Mouse (Mus musculus) mouse trophoblast stem cell (cell line): ENCODE measurements around the gene Rsad2.

Source experiments
- in situ Hi-C, 2 experiments: fragments of 300-500 bp; cut with MseI, MboI; formaldehyde crosslinking; loops; 2 replicates in 1 of 2; 3 replicates in 1 of 2; pipeline ENCODE4 v1.15.1; 2025

Gene Rsad2

DNA sequence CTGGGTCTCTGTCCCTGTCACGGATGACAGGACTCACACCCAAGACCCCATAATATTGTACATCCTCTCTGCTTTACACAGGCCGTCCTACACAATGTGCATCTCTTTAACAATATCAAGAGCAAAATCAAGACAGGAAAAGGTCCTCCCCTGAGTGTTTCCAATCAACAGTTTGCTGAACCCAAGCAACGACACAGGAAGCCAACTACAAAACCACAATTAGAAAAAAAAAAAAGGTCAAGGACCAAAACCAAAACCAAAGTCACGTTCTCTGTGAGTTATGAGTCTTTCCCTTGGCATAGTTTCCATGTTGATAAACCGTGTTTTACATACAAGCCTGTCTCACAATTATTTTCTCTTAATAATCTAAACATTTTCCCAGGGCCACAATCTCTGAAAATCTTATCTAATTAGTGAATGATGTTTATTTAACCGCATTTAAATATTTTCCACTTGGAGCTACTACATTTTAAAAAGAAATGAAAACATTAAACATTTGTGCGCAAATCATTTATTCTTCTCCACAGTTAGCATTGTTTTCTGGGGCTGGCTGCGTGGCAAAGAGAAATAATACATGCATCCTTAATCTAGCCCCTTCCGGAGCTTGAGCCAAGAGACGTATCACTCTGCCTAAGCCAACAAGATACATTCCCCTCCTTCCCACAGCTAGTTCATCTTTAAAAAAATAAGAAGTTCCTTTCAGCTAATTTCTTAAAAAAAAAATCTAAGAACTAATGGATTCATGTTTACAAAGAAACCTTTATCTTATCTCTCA lies 54.4 kb downstream of the Rsad2 start:
- in situ Hi-C loops: no loop called here

DNA sequence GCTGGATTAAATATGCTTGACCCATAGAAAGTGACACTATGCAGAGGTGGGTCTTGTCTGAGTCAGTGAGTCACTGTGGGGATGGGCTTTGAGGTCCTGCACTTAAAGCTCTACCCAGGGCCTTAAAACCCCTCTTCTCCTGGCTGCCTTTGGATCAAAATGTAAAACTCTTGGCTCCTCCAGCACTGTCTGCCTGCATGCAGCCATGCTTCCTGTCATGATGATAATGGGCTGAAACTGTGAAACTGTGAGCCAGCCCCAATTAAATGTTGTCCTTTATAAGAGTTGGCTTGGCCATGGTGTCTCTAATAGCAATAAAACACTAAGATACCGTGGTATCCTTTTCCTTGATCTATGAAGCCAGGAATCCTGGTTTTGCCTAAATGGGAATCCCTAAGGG lies 55.0 kb downstream of the Rsad2 start:
- in situ Hi-C loops: no loop called here

DNA sequence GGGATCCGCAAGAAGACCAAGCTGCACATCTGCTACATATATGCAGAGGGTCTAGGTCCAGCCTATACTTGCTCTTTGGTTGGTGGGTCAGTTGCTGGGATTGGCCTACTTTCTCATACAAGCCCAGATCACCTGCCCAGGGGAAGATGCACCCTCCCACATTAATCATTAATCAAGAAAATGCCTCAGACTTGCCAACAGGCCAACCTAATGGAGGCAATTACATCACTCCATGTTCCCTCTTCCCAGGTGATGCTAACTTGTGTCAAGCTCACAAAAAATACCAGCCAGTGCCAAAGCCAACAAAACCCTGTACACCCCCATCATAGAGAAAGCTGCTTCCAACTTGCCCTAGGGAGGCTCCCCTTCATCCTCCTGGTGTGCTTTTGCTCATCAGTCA lies 55.5 kb downstream of the Rsad2 start:
- in situ Hi-C loops: no loop called here

DNA sequence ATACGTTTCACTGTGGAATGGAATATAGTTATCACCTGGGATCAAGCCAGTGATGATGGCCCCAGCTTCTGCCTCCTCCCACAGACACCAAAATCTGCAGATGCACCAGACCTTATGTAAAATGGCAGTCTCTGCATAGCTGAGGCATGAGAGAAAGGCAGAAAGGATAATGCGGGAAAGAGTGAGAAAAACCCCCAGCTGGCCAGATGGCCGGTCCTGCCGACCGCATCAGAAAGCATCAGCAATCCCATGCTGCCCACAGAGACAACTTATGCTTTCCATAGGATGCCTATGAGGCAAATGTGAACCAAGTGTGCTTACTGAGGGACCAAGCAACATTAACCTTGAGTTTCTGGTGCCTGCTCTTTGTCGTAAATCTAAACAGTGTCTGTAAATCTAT lies 56.9 kb downstream of the Rsad2 start:
- in situ Hi-C loops: no loop called here

DNA sequence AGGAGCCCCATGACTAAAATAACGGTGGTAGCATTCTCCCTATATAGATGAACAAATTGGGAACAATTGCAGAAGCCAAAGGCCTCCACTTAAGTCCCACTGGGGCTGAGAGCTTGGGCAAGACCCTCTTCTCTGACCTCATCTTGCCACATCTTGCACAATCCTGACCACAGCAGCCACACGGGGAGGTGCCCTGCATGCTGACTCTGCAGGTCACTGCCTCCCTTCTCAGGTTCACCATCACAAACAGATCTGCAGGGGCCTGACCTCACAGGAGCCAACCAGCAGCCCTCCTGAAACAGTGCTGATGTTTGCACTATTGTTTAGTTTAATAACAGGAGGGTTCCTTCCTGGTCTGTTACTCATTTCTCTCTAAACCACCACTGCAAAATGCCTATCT lies 57.7 kb downstream of the Rsad2 start:
- in situ Hi-C loops: no loop called here

DNA sequence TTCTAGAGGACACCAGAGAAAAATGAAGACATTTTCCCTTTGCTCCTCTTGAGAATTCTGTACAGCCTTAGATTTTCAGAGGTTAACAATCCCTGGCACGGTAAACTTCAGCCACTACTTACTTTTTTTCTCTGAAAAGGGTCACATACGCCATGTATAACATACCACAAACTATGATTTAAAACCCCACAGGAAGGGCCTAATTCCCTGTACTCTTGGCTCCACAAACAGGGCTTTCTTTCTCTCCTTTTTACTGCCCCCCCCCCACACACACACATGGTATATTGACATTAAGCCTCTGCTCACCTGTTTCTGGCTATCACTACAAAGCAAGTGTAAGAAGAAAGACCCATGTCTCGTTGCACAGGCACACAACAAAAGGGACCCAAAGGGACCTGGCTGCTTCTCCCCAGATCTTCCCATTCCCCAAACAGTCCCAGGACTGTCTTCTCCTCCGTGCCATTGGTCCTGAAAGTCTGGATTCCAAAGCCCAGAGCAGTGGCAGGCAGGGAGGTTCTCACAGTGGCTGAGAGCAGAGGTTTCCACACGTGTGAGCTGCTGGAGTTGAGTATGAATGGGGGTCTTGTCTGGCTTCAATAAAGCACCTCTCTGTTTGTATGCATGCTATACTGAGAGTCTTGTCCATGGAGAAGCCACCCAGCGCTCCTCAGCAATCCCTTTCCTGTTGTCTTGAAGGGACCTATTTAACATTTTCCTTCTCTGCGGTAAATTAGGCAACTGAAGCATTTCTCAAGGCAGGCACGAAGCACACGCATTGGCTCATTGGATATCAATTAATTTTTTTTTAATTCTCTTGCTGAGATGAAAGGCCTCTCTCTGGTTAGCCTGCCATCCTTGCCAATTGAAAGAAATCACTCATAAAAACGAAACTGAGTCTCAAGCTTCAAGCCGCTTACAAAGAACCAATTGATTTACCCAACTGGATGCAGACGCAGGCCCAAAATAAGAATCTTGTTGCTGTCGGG lies 61.5 kb downstream of the Rsad2 start:
- in situ Hi-C loops: no loop called here

DNA sequence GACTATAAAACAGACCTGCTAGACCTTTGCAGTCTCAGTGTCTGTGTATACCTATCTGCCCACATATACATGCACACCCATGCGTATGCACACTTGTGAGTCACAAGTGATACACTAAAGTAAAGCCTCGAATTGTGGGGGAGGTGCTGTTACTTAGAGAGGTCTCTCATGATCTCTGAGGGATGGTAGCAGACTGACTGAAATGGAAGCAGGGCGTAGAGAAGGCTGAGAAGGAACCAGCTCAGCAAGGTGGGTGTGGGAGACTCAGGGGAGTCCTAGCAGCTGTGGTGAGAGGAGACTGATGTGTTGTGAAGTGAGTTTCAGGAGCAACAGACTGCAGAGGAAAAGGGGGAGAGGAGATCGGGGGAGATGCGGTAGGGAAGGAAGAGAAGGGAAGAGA lies 63.0 kb downstream of the Rsad2 start:
- in situ Hi-C loops: no loop called here
